Mouse (Mus musculus) olfactory bulb, adult 2 months (tissue): ENCODE measurements around the gene Tpst1.

ENCODE experiments used
- CTCF ChIP-seq: fragments of 200-500 bp; IDR thresholded peaks from 2 replicates; pipeline ENCODE4 v1.5.1; 2012; ENCODE audit warnings: low read depth, mild to moderate bottlenecking, low read length, moderate library complexity; ENCODE audit not compliant: insufficient read depth
- POLR2A ChIP-seq: fragments of 200-500 bp; IDR thresholded peaks from 2 replicates; pipeline ENCODE4 v1.6.1; 2012; ENCODE audit warnings: mild to moderate bottlenecking, low read depth, low read length, moderate library complexity; ENCODE audit not compliant: insufficient read depth

- TF ChIP-seq POLR2A (no peak), CTCF (no peak)
These were observed 86.7 kb downstream of the Tpst1 start for GRCm38 (mm10) chr5:130159761-130160201.
